14 mouse cellular contexts compared by ENCODE assay signal in genomic region chr11:32708739-32709501, GRCm38 (mm10).
A peak's percentile ranks its signal among the peaks of the same experiment; 100 is the strongest.
DNase-seq lines count a peak whose midpoint lies in the region; ATAC-seq and TF ChIP-seq lines count a peak whose summit lies in the region.
"Had no signal": no experiment of that assay in that cellular context is flagged by ENCODE, and none has a peak within 500 bp of the region (broad histone marks: within the 10 kb centered on the region; RNA-seq: fewer than 3 reads in every experiment).

No protein-coding gene starts in this region.

- H3K9ac ChIP-seq in kidney, embryonic 15.5 days, result no peak overlapping the region
- H3K9ac ChIP-seq in midbrain, embryonic 16.5 days (ENCODE audit: low read depth, low read length), result no peak overlapping the region
- H3K9ac ChIP-seq in midbrain, embryonic 11.5 days (ENCODE audit: low read length), result no peak overlapping the region
- H3K9ac ChIP-seq: forebrain, embryonic 12.5 days had no signal

- H3K36me3 ChIP-seq in kidney, embryonic 15.5 days, result peaks cover 26% of the 10 kb centered on the region
- no peaks in the 10 kb centered on the region for H3K36me3 ChIP-seq in midbrain, embryonic 16.5 days (ENCODE audit: control insufficient read depth, insufficient read depth, low read length)
- peaks cover 4% of the 10 kb centered on the region; the same call in 1 of the 2 replicates for H3K36me3 ChIP-seq in midbrain, embryonic 11.5 days (ENCODE audit: control insufficient read depth, insufficient read depth, low read length)

- TF ChIP-seq CTCF in gastrocnemius, adult 2 months (IDR thresholded peaks at IDR 0.05), result no peak

- DNase-seq in gastrocnemius, adult 2 months, result no peak
- no peak for DNase-seq in gastrocnemius, postnatal 25 days
- no peak for DNase-seq in kidney, adult 11 months
- DNase-seq in midbrain, embryonic 11.5 days (ENCODE audit: low spot score, missing footprints), result no peak
- DNase-seq: gastrocnemius, postnatal 36 days; lung, adult 2 months; right cerebral cortex, postnatal 14 days; thymus, adult 2 months had no signal

- no peaks in the 10 kb centered on the region for H3K9me3 ChIP-seq in kidney, embryonic 15.5 days (replicated peaks)
- H3K9me3 ChIP-seq in midbrain, embryonic 16.5 days (replicated peaks; ENCODE audit: control insufficient read depth, low read length, poor library complexity, severe bottlenecking), result no peaks in the 10 kb centered on the region
- H3K9me3 ChIP-seq in midbrain, embryonic 11.5 days (ENCODE audit: control insufficient read depth, low read length), result no peaks in the 10 kb centered on the region
- H3K9me3 ChIP-seq: embryonic facial prominence, embryonic 10.5 days; forebrain, embryonic 12.5 days had no signal

- 0 out of 2 replicates have a peak, but pooled peaks cover 7% of the 10 kb centered on the region for H3K4me1 ChIP-seq in kidney, embryonic 15.5 days
- no peaks in the 10 kb centered on the region; the same call in 1 of the 2 replicates for H3K4me1 ChIP-seq in midbrain, embryonic 16.5 days (ENCODE audit: control insufficient read depth, insufficient read depth, low read length)
- H3K4me1 ChIP-seq in midbrain, embryonic 11.5 days (ENCODE audit: control insufficient read depth, insufficient read depth, low read length), result no peaks in the 10 kb centered on the region; the same call in 1 of the 2 replicates

- H3K4me2 ChIP-seq in kidney, embryonic 15.5 days, result no peak overlapping the region
- H3K4me2 ChIP-seq in midbrain, embryonic 16.5 days (ENCODE audit: low read length), result no peak overlapping the region
- H3K4me2 ChIP-seq in midbrain, embryonic 11.5 days, result no peak overlapping the region
- H3K4me2 ChIP-seq: forebrain, embryonic 12.5 days had no signal

- intact Hi-C loops in gastrocnemius, adult 2 months (cut with DNase I), result loop anchor here (1.0 to 10.0 kb wide), 3 partner anchors 67 to 174 kb away; partner anchors contain the start of genes Efcab9, Fbxw11 and Stk10

- WGBS in kidney, embryonic 15.5 days, result 75% methylated on average over 14 of the region's 14 CpGs
- 77% methylated on average over 14 of the region's 14 CpGs for WGBS in midbrain, embryonic 16.5 days
- 82% methylated on average over 14 of the region's 14 CpGs for WGBS in midbrain, embryonic 11.5 days

- H3K27me3 ChIP-seq in kidney, embryonic 15.5 days, result no peaks in the 10 kb centered on the region
- no peaks in the 10 kb centered on the region for H3K27me3 ChIP-seq in midbrain, embryonic 16.5 days (ENCODE audit: control insufficient read depth, insufficient read depth, low read depth, low read length)
- H3K27me3 ChIP-seq in midbrain, embryonic 11.5 days (ENCODE audit: control insufficient read depth, insufficient read depth, low read length), result no peaks in the 10 kb centered on the region
- H3K27me3 ChIP-seq: forebrain, embryonic 12.5 days had no signal

- ATAC-seq in kidney, embryonic 15.5 days (replicated peaks; ENCODE audit: low FRiP score), result no peak
- peak; percentile 16; the same call in 1 of the 2 replicates for ATAC-seq in midbrain, embryonic 16.5 days
- ATAC-seq in midbrain, embryonic 11.5 days (ENCODE audit: low FRiP score), result no peak
- peak; percentile 33 for ATAC-seq in megakaryocyte progenitor cell, adult 5-6 weeks (replicated peaks; ENCODE audit: poor library complexity)
- ATAC-seq: hindbrain, embryonic 16.5 days had no signal

- H3K4me3 ChIP-seq in gastrocnemius, adult 2 months, result no peak overlapping the region
- H3K4me3 ChIP-seq in kidney, embryonic 15.5 days (replicated peaks), result no peak overlapping the region
- H3K4me3 ChIP-seq in midbrain, embryonic 16.5 days (ENCODE audit: low read depth, low read length), result no peak overlapping the region
- no peak overlapping the region for H3K4me3 ChIP-seq in midbrain, embryonic 11.5 days (ENCODE audit: low read depth, low read length)
- H3K4me3 ChIP-seq: embryonic facial prominence, embryonic 10.5 days; forebrain, embryonic 12.5 days had no signal

- H3K27ac ChIP-seq in gastrocnemius, adult 2 months, result peak overlapping the region; percentile 50
- H3K27ac ChIP-seq in kidney, embryonic 15.5 days, result peak overlapping the region; percentile 7; the same call in 1 of the 2 replicates
- H3K27ac ChIP-seq in midbrain, embryonic 16.5 days (ENCODE audit: low read length), result no peak overlapping the region
- H3K27ac ChIP-seq in midbrain, embryonic 11.5 days (ENCODE audit: low read depth, low read length), result no peak overlapping the region
- H3K27ac ChIP-seq: embryonic facial prominence, embryonic 10.5 days; forebrain, embryonic 12.5 days had no signal

Comparison
In these comparisons a context has a peak if more than half of its experiments do, and no peak if none do; other contexts are left out.
1. ATAC-seq: peak in midbrain, embryonic 16.5 days (single experiment) and megakaryocyte progenitor cell, adult 5-6 weeks (single experiment); none in kidney, embryonic 15.5 days (single experiment) and midbrain, embryonic 11.5 days (single experiment).
2. H3K27ac ChIP-seq: peak in gastrocnemius, adult 2 months (single experiment) and kidney, embryonic 15.5 days (single experiment); none in midbrain, embryonic 16.5 days (single experiment) and midbrain, embryonic 11.5 days (single experiment).